Mouse (Mus musculus): ENCODE measurements around the gene Sapcd1. TPM values are rescaled to one million over a fixed set of nuclear protein-coding genes. Genes with fewer than 3 reads are reported as not detected.
"Not testable (repeated sequence)": the region's sequence is repeated elsewhere in the genome, so short reads cannot be mapped to it uniquely, and the experiment has no call there.

Sapcd1 gene
- polyA plus RNA-seq, 1 experiment from 2014 or later, result 7.1 TPM

DNA sequence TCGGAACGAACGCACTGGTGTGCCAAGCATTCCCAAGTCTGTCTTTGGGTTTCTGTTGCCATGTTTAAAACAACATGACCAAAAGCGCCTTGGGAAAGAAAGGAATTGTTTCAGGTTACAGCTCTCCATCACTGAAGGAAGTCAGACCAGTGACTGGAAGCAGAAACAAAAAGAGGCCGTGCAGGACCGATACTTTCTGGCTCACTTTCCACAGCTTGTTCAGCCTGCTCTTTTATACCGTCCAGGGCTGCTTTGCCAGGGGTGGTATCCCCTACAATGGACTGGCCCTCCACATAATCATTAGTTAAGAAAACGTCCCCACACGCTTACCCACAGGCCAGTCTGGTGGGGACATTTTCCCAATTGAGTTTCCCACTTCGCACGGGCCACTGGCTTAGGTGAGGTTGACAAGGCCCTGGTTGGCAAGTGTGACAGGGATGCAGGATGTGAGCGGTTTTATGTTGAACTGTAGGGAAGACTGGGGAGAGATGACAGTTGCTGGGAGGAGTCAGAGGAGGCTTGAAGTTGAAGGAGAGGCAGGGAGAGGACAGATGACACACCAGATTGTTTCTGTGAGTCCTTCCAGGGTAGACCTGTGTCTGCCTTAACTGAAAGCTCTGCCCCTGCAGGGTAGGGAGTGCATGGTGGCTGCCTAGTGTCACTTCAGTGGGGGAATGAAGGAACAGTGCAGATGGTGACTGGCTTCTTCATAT, 25.5 kb downstream of the Sapcd1 start:
- ATAC-seq (ENCODE audit: low FRiP score, low TSS enrichment), result no peak
- Histone ChIP-seq H3K4me2 (replicated peaks; ENCODE audit: low read depth, low read length) (peak overlapping the region; percentile 100), H3K4me3 (ENCODE audit: low read length) (peak overlapping the region; percentile 93), H3K9me3 (ENCODE audit: low read length) (no peaks in the 10 kb centered on the region), H3K27ac (ENCODE audit: low read length) (peak overlapping the region; percentile 97), H3K36me3 (ENCODE audit: insufficient read depth, low read length) (peaks cover 44% of the 10 kb centered on the region), H3K27me3 (ENCODE audit: insufficient read depth, low read length) (no peaks in the 10 kb centered on the region), H3K9ac (replicated peaks; ENCODE audit: low read length) (peak overlapping the region; percentile 98), H3K4me1 (ENCODE audit: insufficient read depth, low read length) (peaks cover 29% of the 10 kb centered on the region)
- 4% methylated on average over 12 of the region's 12 CpGs for WGBS

DNA sequence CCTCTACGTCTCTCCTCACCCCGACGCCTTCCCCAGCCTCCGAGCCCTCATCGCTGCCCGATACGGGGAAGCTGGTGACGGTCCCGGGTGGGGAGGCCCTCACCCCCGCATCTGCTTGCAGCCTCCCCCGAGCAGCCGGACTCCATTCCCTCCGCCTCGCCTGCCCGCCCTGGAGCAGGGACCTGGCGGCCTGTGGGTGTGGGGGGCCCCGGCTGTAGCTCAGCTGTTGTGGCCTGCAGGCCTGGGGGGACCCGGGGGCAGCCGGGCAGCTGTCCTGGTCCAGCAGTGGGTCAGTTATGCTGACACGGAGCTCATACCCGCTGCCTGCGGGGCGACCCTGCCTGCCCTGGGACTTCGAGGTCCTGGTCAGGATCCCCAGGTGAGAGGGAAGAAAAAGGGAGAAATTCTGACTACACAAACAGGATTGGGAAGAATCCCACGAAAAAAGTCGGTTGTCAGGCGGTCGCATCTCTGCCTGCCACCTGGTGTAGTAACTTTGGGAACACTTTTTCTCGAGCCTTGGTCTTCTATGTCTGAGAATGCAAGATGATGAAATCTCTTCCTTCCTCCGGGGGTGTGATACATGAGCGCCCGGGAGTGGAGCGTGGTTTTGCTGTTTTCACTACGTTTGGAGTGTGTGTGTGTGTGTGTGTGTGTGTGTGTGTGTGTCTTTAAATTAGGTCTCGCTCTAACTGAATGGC, 26.2 kb downstream of the Sapcd1 start:
- H3K27me3 ChIP-seq (ENCODE audit: insufficient read depth, low read length), result no peaks in the 10 kb centered on the region
- H3K9ac ChIP-seq (replicated peaks; ENCODE audit: low read length), result peak overlapping the region; percentile 98
- WGBS, result 0% methylated on average over 35 of the region's 35 CpGs
- peaks cover 32% of the 10 kb centered on the region for H3K4me1 ChIP-seq (ENCODE audit: insufficient read depth, low read length)
- H3K9me3 ChIP-seq (ENCODE audit: low read length), result peaks cover 1% of the 10 kb centered on the region; the same call in 1 of the 2 replicates
- H3K27ac ChIP-seq (ENCODE audit: low read length), result peak overlapping the region; percentile 97
- peaks cover 46% of the 10 kb centered on the region for H3K36me3 ChIP-seq (ENCODE audit: insufficient read depth, low read length)
- ATAC-seq (ENCODE audit: low FRiP score, low TSS enrichment), result peak; percentile 29
- H3K4me3 ChIP-seq (ENCODE audit: low read length), result peak overlapping the region; percentile 93
- peak overlapping the region; percentile 100 for H3K4me2 ChIP-seq (replicated peaks; ENCODE audit: low read depth, low read length)

DNA sequence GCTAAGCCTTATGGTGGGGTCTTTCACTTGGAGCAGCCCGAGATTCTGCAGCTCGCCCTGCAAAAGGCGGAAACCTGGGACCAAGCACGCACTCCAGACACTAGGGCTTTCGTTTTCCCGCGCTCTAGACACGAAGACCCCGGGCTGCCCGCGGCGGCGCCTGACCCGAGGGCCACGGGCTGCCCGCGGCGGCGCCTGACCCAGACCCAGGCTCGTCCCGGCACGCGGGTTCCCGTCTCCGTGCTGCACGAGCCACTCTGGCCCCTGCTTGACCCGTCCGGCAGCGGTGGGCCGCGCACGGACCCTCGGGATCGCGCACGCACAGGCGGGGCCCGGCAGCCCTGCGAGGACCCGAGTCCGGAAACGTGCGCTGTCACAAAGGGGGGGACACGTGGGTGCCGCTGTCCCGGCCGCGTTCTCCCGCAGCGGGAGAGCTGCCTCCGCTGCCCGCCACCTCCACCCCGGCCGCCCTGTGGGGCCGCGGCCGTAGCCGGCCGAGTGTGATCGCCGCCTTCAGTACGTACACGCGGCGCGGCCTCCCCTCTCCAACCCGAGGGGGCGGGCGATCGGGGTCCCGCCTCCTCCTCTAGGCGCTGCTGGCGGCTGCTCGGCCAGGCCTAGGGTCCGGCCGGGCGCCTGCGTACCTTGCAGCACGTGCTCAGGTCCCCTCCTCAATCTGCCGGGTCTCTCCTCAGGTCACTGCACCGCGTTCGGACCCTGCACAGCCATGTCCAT, 26.9 kb downstream of the Sapcd1 start, which contains the start of gene Vars:
TSS of gene Vars (plus strand) at position 271 of the 735 bp plus-strand sequence.
- H3K27ac ChIP-seq (ENCODE audit: low read length), result peak within 1 kb of the TSS; percentile 97
- peak within 1 kb of the TSS; percentile 98 for H3K9ac ChIP-seq (replicated peaks; ENCODE audit: low read length)
- no peaks in the 10 kb centered on the region for H3K27me3 ChIP-seq (ENCODE audit: insufficient read depth, low read length)
- H3K4me3 ChIP-seq (ENCODE audit: low read length), result peak within 1 kb of the TSS; percentile 93
- H3K36me3 ChIP-seq (ENCODE audit: insufficient read depth, low read length), result peaks cover 43% of the 10 kb centered on the region
- peaks cover 34% of the 10 kb centered on the region for H3K4me1 ChIP-seq (ENCODE audit: insufficient read depth, low read length)
- peak; percentile 94 for ATAC-seq (ENCODE audit: low FRiP score, low TSS enrichment)
- peak within 1 kb of the TSS; percentile 100 for H3K4me2 ChIP-seq (replicated peaks; ENCODE audit: low read depth, low read length)
- peaks cover 3% of the 10 kb centered on the region; the same call in 1 of the 2 replicates for H3K9me3 ChIP-seq (ENCODE audit: low read length)
- 0% methylated on average over 70 of the region's 83 CpGs for WGBS

DNA sequence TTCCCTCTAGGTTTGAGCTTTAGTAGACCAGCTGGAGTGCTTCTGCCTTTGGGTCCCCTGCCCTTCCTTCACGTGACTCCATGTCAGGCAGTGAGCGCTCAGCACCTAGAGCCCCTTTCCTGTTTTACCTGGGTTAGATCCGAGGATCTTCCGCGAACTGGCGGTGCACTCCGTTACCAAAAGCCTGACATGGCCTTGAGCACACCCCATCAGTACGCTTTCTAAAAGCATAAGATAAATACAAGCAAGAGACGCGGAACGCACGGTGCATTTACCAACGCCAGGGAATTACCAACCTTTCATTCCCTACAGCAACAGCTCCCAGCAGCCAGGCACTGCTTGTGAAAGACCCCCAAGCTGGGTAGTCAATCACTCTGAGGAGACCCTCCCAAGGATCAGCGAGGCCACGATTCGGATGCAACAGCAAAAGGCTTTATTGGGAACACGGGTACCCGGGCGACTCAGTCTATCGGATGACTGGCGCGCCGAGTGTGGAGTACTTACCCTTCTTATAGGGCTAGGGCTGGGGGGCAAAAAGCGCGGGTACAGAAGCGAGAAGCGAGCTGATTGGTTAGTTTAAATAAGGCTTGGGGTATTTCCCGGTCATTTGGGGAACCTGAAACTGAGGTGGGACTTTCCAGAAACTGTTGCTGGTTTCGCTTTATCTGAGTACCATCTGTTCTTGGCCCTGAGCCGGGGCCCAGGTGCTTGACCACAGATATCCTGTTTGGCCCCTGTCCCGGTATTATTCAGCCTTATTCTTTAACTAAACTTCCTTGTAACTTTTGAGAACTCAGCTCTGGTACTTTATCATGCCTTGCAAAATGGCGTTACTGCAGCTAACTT, 27.7 kb downstream of the Sapcd1 start:
- 18% methylated on average over 29 of the region's 32 CpGs for WGBS
- H3K4me1 ChIP-seq (ENCODE audit: insufficient read depth, low read length), result peaks cover 34% of the 10 kb centered on the region

DNA sequence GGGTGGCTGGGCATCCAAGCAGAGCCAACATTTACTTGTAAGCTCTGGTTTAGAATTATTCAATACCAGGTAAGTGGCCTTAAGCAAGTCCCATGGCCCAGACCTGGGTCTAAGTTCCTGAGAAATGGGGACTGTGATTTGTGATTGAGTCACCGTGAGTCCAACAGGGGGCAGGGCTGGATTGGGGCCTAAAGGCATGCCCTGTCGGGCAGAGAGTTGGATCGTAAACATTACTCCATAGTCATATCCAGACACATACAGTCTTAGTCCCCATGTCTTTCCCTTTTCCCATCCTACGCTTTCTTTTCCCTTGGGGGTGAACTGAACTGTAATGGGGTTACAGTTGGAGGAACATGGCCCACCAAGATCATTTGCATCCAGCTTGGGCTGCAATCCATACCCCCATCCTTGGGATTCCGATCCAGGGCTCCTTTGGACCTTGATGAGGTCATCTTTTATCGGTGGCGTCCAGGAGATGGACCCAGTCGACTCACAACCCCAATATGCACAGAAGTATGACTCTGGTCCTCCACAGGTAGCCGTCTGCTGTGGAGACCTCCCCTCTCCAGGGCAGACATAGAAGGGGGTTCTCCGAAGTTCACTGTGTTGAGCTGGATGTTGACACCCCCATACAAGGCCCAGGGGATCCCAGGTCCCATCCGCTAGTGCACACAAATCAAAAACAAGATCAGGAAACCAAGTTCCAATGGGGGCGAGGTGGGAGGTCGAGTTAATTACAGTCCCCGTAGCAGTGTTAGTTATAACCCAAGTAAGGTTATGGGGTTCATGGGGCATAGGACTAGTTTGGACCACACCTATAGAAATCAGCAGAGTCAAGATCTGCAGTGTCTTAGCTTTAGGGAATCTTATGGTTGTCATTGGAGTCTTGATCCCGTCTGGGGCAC, 29.0 kb downstream of the Sapcd1 start:
- ATAC-seq (ENCODE audit: low FRiP score, low TSS enrichment), result no peak
- Histone ChIP-seq H3K4me3 (ENCODE audit: low read length) (peak overlapping the region; percentile 46), H3K27me3 (ENCODE audit: insufficient read depth, low read length) (no peaks in the 10 kb centered on the region), H3K36me3 (ENCODE audit: insufficient read depth, low read length) (peaks cover 24% of the 10 kb centered on the region), H3K4me2 (replicated peaks; ENCODE audit: low read depth, low read length) (peak overlapping the region; percentile 100), H3K27ac (ENCODE audit: low read length) (no peak overlapping the region), H3K9ac (replicated peaks; ENCODE audit: low read length) (peak overlapping the region; percentile 80; the same call in 1 of the 2 replicates), H3K9me3 (ENCODE audit: low read length) (peaks cover 3% of the 10 kb centered on the region; the same call in 1 of the 2 replicates), H3K4me1 (ENCODE audit: insufficient read depth, low read length) (peaks cover 34% of the 10 kb centered on the region)
- WGBS, result 91% methylated on average over 15 of the region's 15 CpGs

More for the DNA sequence above, 27.7 kb downstream of the Sapcd1 start:
- H3K27ac ChIP-seq (ENCODE audit: low read length), result peak overlapping the region; percentile 97
- H3K9ac ChIP-seq (replicated peaks; ENCODE audit: low read length), result peak overlapping the region; percentile 98
- peaks cover 35% of the 10 kb centered on the region for H3K36me3 ChIP-seq (ENCODE audit: insufficient read depth, low read length)
- not testable (repeated sequence) for ATAC-seq (ENCODE audit: low FRiP score, low TSS enrichment); H3K9me3 ChIP-seq (ENCODE audit: low read length); H3K27me3 ChIP-seq (ENCODE audit: insufficient read depth, low read length)
- H3K4me2 ChIP-seq (replicated peaks; ENCODE audit: low read depth, low read length), result peak overlapping the region; percentile 100
- H3K4me3 ChIP-seq (ENCODE audit: low read length), result peak overlapping the region; percentile 93

DNA sequence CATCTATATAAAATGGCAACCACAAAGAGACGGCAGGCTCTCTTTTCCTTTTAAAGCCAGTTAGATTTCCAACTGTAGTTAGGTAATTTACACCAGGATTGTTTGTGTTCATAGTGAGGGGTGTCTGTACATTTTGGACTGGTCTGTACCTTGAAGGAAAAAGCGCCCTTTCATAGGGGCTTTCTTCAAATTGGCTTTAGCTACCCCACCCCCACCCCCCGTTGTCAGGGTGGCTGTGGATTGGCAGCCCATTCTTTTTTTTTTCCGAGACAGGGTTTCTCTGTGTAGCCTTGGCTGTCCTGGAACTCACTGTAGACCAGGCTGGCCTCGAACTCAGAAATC, 30.7 kb downstream of the Sapcd1 start:
- WGBS, result 93% methylated on average over 5 of the region's 5 CpGs
- no peak for ATAC-seq (ENCODE audit: low FRiP score, low TSS enrichment)
- no peak overlapping the region for H3K4me3 ChIP-seq (ENCODE audit: low read length)

DNA sequence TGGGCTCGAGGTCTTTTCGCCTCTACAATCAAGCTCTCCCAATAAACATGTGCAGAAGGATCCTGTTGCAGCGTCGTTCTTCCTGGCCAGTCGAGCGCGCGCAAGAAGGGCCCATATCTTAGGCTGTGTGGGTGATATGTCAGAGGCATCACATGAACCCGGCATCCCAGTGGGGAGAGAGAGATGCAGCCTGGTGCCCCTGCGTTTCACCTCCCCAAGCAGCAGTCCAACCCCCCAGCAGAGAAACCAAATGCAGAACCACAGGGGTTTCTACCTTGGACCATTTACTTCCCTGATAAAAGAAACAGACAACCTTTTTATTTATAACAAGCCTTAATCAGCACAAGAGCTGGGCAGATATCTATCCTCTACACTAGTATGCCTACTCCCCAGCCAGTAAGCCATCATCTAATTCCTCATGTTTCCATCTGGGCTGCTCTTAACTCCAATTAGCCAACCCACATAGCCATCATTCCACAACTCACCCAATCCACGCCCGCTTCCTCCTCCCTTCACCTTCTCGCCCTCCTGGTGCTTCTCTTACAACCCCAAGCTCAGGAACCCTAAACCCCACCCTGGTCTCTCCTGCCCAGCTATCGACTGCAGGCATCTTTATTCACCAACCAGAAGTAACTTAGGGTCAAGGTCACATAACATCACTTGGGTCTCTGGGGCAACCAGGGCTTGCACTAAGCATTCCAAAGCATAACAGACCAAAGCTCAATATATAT, 31.2 kb downstream of the Sapcd1 start:
- 85% methylated on average over 12 of the region's 14 CpGs for WGBS
- peaks cover 24% of the 10 kb centered on the region for H3K36me3 ChIP-seq (ENCODE audit: insufficient read depth, low read length)
- H3K27ac ChIP-seq (ENCODE audit: low read length), result no peak overlapping the region
- H3K9ac ChIP-seq (replicated peaks; ENCODE audit: low read length), result 0 out of 2 replicates have a peak overlapping the region, but pooled peaks have one; percentile 8
- 0 out of 2 replicates have a peak overlapping the region, but pooled peaks have one; percentile 10 for H3K4me3 ChIP-seq (ENCODE audit: low read length)
- no peaks in the 10 kb centered on the region for H3K27me3 ChIP-seq (ENCODE audit: insufficient read depth, low read length)
- peak overlapping the region; percentile 29; the same call in 1 of the 2 replicates for H3K4me2 ChIP-seq (replicated peaks; ENCODE audit: low read depth, low read length)
- H3K9me3 ChIP-seq (ENCODE audit: low read length), result peaks cover 3% of the 10 kb centered on the region; the same call in 1 of the 2 replicates
- ATAC-seq (ENCODE audit: low FRiP score, low TSS enrichment), result no peak
- peaks cover 17% of the 10 kb centered on the region for H3K4me1 ChIP-seq (ENCODE audit: insufficient read depth, low read length)

More for the DNA sequence above, 30.7 kb downstream of the Sapcd1 start:
- Histone ChIP-seq H3K9ac (replicated peaks; ENCODE audit: low read length) (no peak overlapping the region), H3K9me3 (ENCODE audit: low read length) (peaks cover 3% of the 10 kb centered on the region; the same call in 1 of the 2 replicates), H3K4me2 (replicated peaks; ENCODE audit: low read depth, low read length) (peak overlapping the region; percentile 29; the same call in 1 of the 2 replicates), H3K4me1 (ENCODE audit: insufficient read depth, low read length) (peaks cover 19% of the 10 kb centered on the region), H3K36me3 (ENCODE audit: insufficient read depth, low read length) (peaks cover 24% of the 10 kb centered on the region), H3K27ac (ENCODE audit: low read length) (no peak overlapping the region), H3K27me3 (ENCODE audit: insufficient read depth, low read length) (no peaks in the 10 kb centered on the region)

DNA sequence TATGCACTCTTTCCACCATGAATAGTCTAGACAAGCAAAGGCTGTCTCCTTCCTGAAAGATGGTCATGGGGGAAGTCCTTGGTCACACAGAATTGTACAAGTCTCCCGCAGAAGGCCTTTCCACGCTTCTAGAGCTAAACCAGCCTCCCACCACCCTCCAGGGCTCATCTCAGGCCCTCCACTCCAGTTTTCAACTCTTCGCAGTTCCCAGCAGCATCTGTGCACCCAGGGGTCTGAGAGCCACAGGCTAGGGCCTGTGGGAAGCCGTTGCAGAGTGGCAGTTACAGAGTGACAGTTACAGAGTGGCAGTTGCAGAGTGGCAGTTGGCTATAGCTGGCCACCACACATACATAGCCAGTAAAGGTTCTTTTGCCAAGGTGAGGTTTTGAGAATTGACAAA, 31.9 kb downstream of the Sapcd1 start:
- H3K4me1 ChIP-seq (ENCODE audit: insufficient read depth, low read length), result peaks cover 17% of the 10 kb centered on the region
- peaks cover 30% of the 10 kb centered on the region for H3K36me3 ChIP-seq (ENCODE audit: insufficient read depth, low read length)
- H3K9me3 ChIP-seq (ENCODE audit: low read length); H3K27me3 ChIP-seq (ENCODE audit: insufficient read depth, low read length); H3K4me3 ChIP-seq (ENCODE audit: low read length); H3K4me2 ChIP-seq (replicated peaks; ENCODE audit: low read depth, low read length); H3K27ac ChIP-seq (ENCODE audit: low read length); H3K9ac ChIP-seq (replicated peaks; ENCODE audit: low read length); ATAC-seq (ENCODE audit: low FRiP score, low TSS enrichment): not testable (repeated sequence)
- 89% methylated on average over 4 of the region's 4 CpGs for WGBS

Data from kidney, embryonic 16.5 days (tissue).